Mouse (Mus musculus) 3T3-L1 (cell line): ENCODE measurements around the gene Pax6.

Source experiments
- DNase-seq: peaks from one replicate; pipeline ENCODE4 v3.0.0-alpha.2; 2015; ENCODE audit warnings: low read depth, low spot score

Gene Pax6

GRCm38 (mm10) chr2:105683771-105684410, 15.2 kb downstream of the Pax6 start:
- no peak for DNase-seq

GRCm38 (mm10) chr2:105684991-105685650, 16.4 kb downstream of the Pax6 start:
- DNase-seq, result no peak

GRCm38 (mm10) chr2:105685651-105686050, 17.0 kb downstream of the Pax6 start:
- DNase-seq, result no peak

DNA sequence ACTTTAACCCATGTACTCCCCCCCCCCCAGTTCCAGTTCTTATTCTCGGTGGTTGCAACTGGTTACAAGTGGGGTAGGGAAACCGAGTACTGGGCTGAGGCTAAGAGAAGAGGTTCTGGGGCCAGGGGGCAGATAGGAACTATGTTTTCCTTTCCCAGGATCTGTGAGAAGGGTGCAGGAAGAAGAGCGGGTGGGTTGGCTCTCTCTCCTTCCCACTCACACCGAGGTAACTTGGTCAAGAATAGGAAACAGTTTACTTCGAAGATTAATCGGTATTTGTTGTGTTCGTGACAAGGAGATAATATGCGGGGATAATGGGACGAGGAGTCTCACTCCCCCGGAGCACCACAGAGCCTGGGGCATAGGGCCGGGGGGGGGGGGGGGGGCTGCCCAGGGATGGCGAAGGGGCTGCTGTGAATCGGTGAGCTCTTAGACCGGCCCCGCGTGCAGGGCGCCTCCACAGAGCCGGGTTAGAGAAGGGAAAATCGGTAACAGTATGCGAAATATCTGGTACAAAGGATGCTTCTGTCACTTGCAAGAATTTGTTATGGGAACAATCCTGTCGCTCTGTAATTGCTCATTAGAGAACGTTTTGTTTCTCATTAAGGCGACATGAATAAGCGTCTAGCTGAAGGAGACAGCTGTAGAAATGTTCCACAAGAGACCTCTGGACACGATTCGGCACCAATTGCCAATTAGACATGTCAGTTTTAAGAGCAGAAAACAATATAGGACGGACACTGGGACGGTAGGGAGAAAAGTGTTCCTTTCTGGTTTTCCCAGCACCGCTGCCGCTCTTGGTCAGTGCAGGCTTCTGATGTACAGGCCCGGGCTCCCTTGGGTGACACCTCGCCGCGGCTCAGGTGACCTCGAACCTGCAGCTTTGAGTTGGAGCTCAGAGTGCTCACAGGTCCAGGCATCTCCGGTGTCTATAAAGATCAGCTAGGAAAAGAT, 17.9 kb downstream of the Pax6 start:
- DNase-seq, result no peak

GRCm38 (mm10) chr2:105687317-105687991, 18.8 kb downstream of the Pax6 start:
- no peak for DNase-seq

GRCm38 (mm10) chr2:105688011-105688410, 19.3 kb downstream of the Pax6 start:
- DNase-seq, result no peak

GRCm38 (mm10) chr2:105688436-105689303, 20.0 kb downstream of the Pax6 start:
- no peak for DNase-seq

GRCm38 (mm10) chr2:105689304-105689770, 20.6 kb downstream of the Pax6 start:
- no peak for DNase-seq

GRCm38 (mm10) chr2:105689771-105690639, 21.3 kb downstream of the Pax6 start:
- no peak for DNase-seq

- DNase-seq, result no peak
These were observed 22.6 kb downstream of the Pax6 start for GRCm38 (mm10) chr2:105691296-105691695.

- no peak for DNase-seq
These were observed 29.0 kb downstream of the Pax6 start for GRCm38 (mm10) chr2:105697741-105698140.

DNA sequence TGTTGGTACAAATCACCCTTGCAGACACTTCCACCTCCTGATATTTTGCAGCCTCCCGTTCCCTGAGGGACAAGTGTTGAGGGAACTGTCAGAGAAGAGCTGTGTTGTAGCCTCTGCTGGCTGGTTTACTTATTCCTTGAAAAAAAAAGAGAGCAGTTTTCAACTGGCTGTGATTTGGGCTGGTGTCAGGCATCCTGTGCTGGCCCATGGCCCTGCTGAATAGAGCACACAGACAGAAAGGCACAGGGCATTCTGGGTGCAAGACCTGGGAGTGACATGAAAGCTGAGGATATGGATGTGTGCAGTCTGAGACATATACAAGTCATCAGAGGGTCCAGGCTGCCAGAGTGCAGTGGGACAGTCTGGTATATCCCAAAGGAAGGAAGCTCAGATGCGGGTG, 29.9 kb downstream of the Pax6 start:
- DNase-seq, result no peak

GRCm38 (mm10) chr2:105701781-105702180, 33.1 kb downstream of the Pax6 start:
- no peak for DNase-seq

DNA sequence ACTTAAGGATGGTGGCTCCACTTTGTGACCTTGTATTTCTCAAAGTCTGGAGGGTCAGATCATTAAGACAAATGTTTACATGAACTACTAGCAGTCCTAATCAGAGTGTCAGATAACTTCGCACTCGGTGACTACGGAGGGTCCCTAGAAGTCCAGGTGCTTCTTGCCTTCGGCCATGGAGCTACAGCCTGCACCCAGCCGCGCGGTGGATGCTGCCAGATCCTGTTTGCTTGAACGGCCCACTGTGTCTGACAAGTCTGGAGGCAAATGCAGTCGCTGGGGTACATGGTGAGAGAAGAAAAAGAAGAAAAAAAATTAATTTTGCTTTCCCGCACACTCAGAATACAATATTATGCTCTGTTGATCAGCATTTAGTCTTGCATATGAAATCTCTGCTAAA, 33.9 kb downstream of the Pax6 start:
- no peak for DNase-seq

- DNase-seq, result no peak
These were observed 36.6 kb downstream of the Pax6 start for GRCm38 (mm10) chr2:105705320-105705719.

GRCm38 (mm10) chr2:105709126-105709525, 40.4 kb downstream of the Pax6 start:
- no peak for DNase-seq

- no peak for DNase-seq
These were observed 41.8 kb downstream of the Pax6 start for GRCm38 (mm10) chr2:105710511-105710910.

DNA sequence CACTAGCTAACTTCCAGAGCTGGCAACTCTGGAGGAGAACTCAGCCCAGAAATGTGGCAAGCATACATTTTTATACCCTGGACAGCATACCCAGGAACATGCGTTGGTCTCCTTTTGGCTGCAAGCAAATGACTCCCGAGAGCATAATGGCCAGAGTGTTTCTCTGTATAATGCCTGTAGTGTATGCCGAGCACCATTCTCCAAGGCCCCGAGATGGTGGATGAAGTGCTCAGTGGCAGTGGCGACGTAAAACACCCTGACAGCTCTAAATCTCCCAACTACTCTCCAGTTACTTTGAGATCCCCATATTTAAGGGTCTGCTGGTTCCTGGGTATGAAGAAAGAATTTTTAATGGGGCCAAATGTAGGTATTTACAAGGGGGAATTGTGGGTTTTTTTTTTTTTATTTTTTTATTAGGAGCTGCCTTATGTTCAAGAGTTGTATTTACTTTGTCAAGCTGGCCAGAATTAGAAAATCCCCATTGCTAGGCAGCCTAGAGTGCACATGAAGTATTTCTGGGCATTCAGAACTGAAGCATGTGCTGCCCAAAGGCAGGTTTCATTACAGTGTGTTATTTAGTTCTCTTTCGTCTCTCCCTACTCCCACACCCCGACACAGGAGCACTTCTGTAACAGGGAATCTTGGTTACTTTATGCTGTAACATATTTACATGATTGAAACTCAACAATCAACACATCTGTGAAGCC, 46.9 kb downstream of the Pax6 start:
- no peak for DNase-seq

DNA sequence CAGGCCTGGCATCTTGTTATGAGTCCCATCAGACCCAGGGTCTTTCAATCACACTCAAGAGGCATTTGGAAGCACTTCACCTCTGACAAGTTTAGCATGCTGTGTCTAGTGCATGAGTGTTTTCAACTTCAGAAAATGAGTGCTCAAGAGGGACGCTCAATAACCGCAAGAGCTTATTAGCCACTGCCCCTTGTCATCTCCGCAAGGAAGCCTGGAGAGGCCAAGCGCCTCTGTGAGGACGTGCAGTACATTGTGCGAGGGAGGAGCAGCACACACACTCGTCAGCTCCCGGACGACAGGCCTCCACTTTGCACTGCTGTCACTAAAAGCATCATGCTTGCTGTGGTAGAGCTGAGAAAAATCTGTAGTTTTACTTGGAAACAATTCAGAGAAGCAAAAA, 58.0 kb downstream of the Pax6 start:
- no peak for DNase-seq
